Mouse (Mus musculus) thymus, adult 2 months (tissue): ENCODE data around the gene Fgf14. TPM values are rescaled to one million over a fixed set of nuclear protein-coding genes. Genes with fewer than 3 reads are reported as not detected.
"Not testable (repeated sequence)": the region's sequence is repeated elsewhere in the genome, so short reads cannot be mapped to it uniquely, and the experiment has no call there.

Source experiments
- DNase-seq: peaks from one replicate; pipeline ENCODE4 v3.0.0; 2021
- H3K27ac ChIP-seq: fragments of 200-500 bp; 2 replicates; pipeline ENCODE4 v1.5.1; 2012; ENCODE audit warnings: low read length, control low read depth; ENCODE audit not compliant: control insufficient read depth, insufficient read depth
- H3K27me3 ChIP-seq: fragments of 200-500 bp; 2 replicates; pipeline ENCODE4 v1.6.1; 2012; ENCODE audit warnings: mild to moderate bottlenecking, low read length, moderate library complexity, mixed read lengths; ENCODE audit not compliant: control insufficient read depth, insufficient read depth
- H3K36me3 ChIP-seq: fragments of 200-500 bp; 2 replicates; pipeline ENCODE4 v1.6.1; 2012; ENCODE audit warnings: mild to moderate bottlenecking, low read length, moderate library complexity; ENCODE audit not compliant: control insufficient read depth, insufficient read depth
- H3K4me1 ChIP-seq: fragments of 200-500 bp; replicated peaks from 2 replicates; pipeline ENCODE4 v1.6.1; 2012; ENCODE audit warnings: low read length; ENCODE audit not compliant: control insufficient read depth, insufficient read depth
- H3K4me3 ChIP-seq: fragments of 200-500 bp; 2 replicates; pipeline ENCODE4 v1.5.1; 2012; ENCODE audit warnings: mild to moderate bottlenecking, low read length, control low read depth, moderate library complexity; ENCODE audit not compliant: control insufficient read depth, insufficient read depth
- CTCF ChIP-seq: fragments of 200-500 bp; IDR thresholded peaks from 2 replicates; pipeline ENCODE4 v1.5.1; 2012; ENCODE audit warnings: mild to moderate bottlenecking, control low read depth, low read length, moderate library complexity, borderline replicate concordance; ENCODE audit not compliant: control insufficient read depth, poor library complexity, insufficient read depth; ENCODE audit errors: extremely low read depth
- POLR2A ChIP-seq: fragments of 200-500 bp; IDR thresholded peaks from 2 replicates; pipeline ENCODE4 v1.6.1; 2012; ENCODE audit warnings: mild to moderate bottlenecking, low read length, control low read depth, moderate library complexity; ENCODE audit not compliant: control insufficient read depth, poor library complexity, insufficient read depth; ENCODE audit errors: extremely low read depth
- WGBS: fragments of 180-500 bp; shearing (Covaris S2); methylation state at CpG from one replicate; pipeline ENCODE4 v1.1.7; 2018; 5-methylcytosine and 5-hydroxymethylcytosine counted together
- polyA plus RNA-seq: library from polyadenylated mRNA; depleted of rRNA; stranded (reverse); fragments of >200 nt; gene quantifications from 2 replicates; pipeline ENCODE4 v1.2.3, GENCODE M21; 2012

Fgf14 gene
- polyA plus RNA-seq, 1 experiment: 4.5 TPM

GRCm38 (mm10) chr14:124575130-124575885 lies 101.6 kb downstream of the Fgf14 start:
- 92% methylated on average over 1 of the region's 1 CpGs for WGBS
- no peak overlapping the region for H3K4me3 ChIP-seq
- DNase-seq: no peak
- no peak for TF ChIP-seq CTCF
- no peak for TF ChIP-seq POLR2A
- H3K27ac ChIP-seq: no peak overlapping the region
- no peaks in the 10 kb centered on the region for H3K27me3 ChIP-seq
- H3K36me3 ChIP-seq: no peaks in the 10 kb centered on the region
- H3K4me1 ChIP-seq: no peaks in the 10 kb centered on the region

GRCm38 (mm10) chr14:124566445-124566844 lies 110.5 kb downstream of the Fgf14 start:
- no peak for TF ChIP-seq CTCF
- TF ChIP-seq POLR2A: no peak
- WGBS: 94% methylated on average over 1 of the region's 1 CpGs

GRCm38 (mm10) chr14:124561544-124561943 lies 115.4 kb downstream of the Fgf14 start:
- Histone ChIP-seq H3K27me3 (no peaks in the 10 kb centered on the region), H3K4me1 (no peaks in the 10 kb centered on the region), H3K36me3 (no peaks in the 10 kb centered on the region), H3K27ac (no peak overlapping the region), H3K4me3 (no peak overlapping the region)
- no peak for DNase-seq
- WGBS: 86% methylated on average over 4 of the region's 4 CpGs
- TF ChIP-seq POLR2A: no peak
- no peak for TF ChIP-seq CTCF

More at GRCm38 (mm10) chr14:124566445-124566844, 110.5 kb downstream of the Fgf14 start:
- no peak for DNase-seq
- no peak overlapping the region for H3K27ac ChIP-seq
- H3K36me3 ChIP-seq: no peaks in the 10 kb centered on the region
- no peaks in the 10 kb centered on the region for H3K4me1 ChIP-seq
- H3K27me3 ChIP-seq: no peaks in the 10 kb centered on the region
- no peak overlapping the region for H3K4me3 ChIP-seq

GRCm38 (mm10) chr14:124536106-124536505 lies 140.8 kb downstream of the Fgf14 start:
- H3K27me3 ChIP-seq: no peaks in the 10 kb centered on the region
- H3K4me1 ChIP-seq: no peaks in the 10 kb centered on the region
- H3K4me3 ChIP-seq: no peak overlapping the region
- no peak for DNase-seq
- no peak overlapping the region for H3K27ac ChIP-seq
- 72% methylated on average over 3 of the region's 3 CpGs for WGBS
- H3K36me3 ChIP-seq: no peaks in the 10 kb centered on the region
- TF ChIP-seq CTCF: no peak
- TF ChIP-seq POLR2A: no peak

- H3K27ac ChIP-seq, H3K27me3 ChIP-seq, H3K4me1 ChIP-seq, DNase-seq, H3K36me3 ChIP-seq, H3K4me3 ChIP-seq: not testable (repeated sequence)
- 82% methylated on average over 2 of the region's 2 CpGs for WGBS
These were observed 141.6 kb downstream of the Fgf14 start for GRCm38 (mm10) chr14:124535376-124535775.

DNA sequence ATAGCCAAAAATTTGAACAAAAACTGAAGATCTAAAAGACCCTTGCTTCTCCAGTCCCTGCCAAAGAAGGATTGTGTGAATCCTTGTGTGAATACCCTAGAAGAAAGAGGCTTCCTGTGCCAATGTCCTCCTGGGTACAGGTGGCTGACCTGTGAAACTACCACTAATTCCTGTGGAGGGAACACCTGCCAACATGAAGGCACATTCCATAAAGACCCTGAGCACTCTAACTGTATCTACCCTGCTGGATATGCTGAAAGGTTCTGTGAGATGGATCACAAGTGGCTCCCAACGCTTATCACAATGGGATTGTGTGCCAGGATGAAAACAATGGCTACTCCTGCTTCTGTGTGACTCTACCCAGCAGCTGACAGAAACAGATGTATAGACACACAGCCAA lies 144.9 kb downstream of the Fgf14 start:
- WGBS: 68% methylated on average over 1 of the region's 1 CpGs

GRCm38 (mm10) chr14:124512009-124512408 lies 164.9 kb downstream of the Fgf14 start:
- H3K27ac ChIP-seq: no peak overlapping the region
- no peak for TF ChIP-seq CTCF
- no peak for TF ChIP-seq POLR2A
- no peak overlapping the region for H3K4me3 ChIP-seq
- WGBS: 95% methylated on average over 1 of the region's 1 CpGs
- H3K4me1 ChIP-seq: no peaks in the 10 kb centered on the region
- no peak for DNase-seq
- H3K27me3 ChIP-seq: no peaks in the 10 kb centered on the region
- H3K36me3 ChIP-seq: no peaks in the 10 kb centered on the region

More for the DNA sequence above, 144.9 kb downstream of the Fgf14 start:
- no peak for TF ChIP-seq POLR2A
- no peak for TF ChIP-seq CTCF
- no peaks in the 10 kb centered on the region for H3K36me3 ChIP-seq
- no peak overlapping the region for H3K4me3 ChIP-seq
- H3K27me3 ChIP-seq: no peaks in the 10 kb centered on the region
- no peak for DNase-seq
- no peaks in the 10 kb centered on the region for H3K4me1 ChIP-seq
- H3K27ac ChIP-seq: no peak overlapping the region
